ENCODE assay signal across 9 mouse cellular contexts in the genomic region with DNA sequence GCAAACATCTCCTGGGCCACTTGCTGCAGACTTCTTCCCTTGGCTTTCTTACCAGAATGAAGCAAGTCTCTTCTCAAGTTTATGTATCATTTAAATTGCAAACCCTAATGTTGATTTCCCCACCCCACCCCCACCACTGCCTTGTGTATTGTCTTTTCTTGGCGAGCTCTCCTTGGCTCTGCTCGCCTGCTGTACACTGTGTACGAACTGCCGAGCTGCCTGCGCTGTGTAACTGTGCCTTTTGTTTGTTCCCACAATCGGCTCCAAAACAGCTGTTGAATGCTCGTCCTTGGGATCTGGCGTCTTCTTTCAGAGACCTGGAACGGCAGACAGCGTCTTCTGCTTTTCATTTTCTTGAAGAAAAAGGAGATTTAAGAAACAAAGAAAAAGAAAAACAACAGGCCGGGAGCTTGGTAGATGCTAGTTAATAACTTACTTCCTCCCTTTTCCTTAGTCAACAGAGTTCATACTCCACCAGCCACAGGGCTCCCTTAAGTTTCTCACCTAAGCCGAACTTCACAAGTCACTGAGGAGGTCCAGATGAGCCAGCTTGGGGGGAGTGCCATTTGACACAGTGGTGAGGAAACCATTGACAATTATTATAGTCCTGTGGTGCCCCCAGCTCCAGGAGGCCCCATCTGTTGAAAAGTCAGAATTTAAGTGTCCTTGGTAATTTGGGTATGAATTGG. TPM values are rescaled to one million over a fixed set of nuclear protein-coding genes. Genes with fewer than 3 reads are reported as not detected.
DNase-seq lines count a peak whose midpoint lies in the region; ATAC-seq lines count a peak whose summit lies in the region.
"Had no signal": no experiment of that assay in that cellular context is flagged by ENCODE, and none has a peak within 500 bp of the region (broad histone marks: within the 10 kb centered on the region; RNA-seq: fewer than 3 reads in every experiment).

No protein-coding gene starts in this region.

- DNase-seq in ES-CJ7 (ENCODE audit: low read depth, low spot score) (peak; percentile 44), liver (no peak)
- DNase-seq in embryo, embryonic 10 days (ENCODE audit: low spot score): peak; percentile 20
- peak; percentile 4 to 25 for DNase-seq in lung, postnatal 4 days
- DNase-seq in cerebellum, postnatal 25 days: no peak

- peak overlapping the region; percentile 21; the same call in 1 of the 2 replicates for H3K4me2 ChIP-seq in heart, embryonic 14.5 days (ENCODE audit: low read length)
- H3K4me2 ChIP-seq in kidney, embryonic 16.5 days (replicated peaks; ENCODE audit: low read depth, low read length): peak overlapping the region; percentile 42

- no peak overlapping the region for H3K9ac ChIP-seq in heart, embryonic 14.5 days (ENCODE audit: low read length)
- peak overlapping the region; percentile 38; the same call in 1 of the 2 replicates for H3K9ac ChIP-seq in kidney, embryonic 16.5 days (replicated peaks; ENCODE audit: low read length)

- ATAC-seq in heart, embryonic 14.5 days (ENCODE audit: insufficient number of reproducible peaks, insufficient read depth, low FRiP score, low read depth): no peak
- peak; percentile 80; the same call in 1 of the 2 replicates for ATAC-seq in kidney, embryonic 16.5 days (ENCODE audit: low FRiP score, low TSS enrichment)
- no peak for ATAC-seq in granulocyte monocyte progenitor cell, adult 5-6 weeks (replicated peaks; ENCODE audit: poor library complexity, severe bottlenecking)

- H3K4me1 ChIP-seq in heart, embryonic 14.5 days (ENCODE audit: control insufficient read depth in 2 of 2, insufficient read depth in 2 of 2, low read length in 2 of 2): no peaks in the 10 kb centered on the region
- H3K4me1 ChIP-seq in kidney, embryonic 16.5 days (ENCODE audit: insufficient read depth, low read length): no peaks in the 10 kb centered on the region

- WGBS in heart, embryonic 14.5 days: 44% methylated on average over 12 of the region's 12 CpGs
- WGBS in kidney, embryonic 16.5 days: 35% methylated on average over 12 of the region's 12 CpGs

- H3K4me3 ChIP-seq in heart, embryonic 14.5 days (ENCODE audit: control insufficient read depth in 1 of 2, insufficient read depth in 1 of 2, low read depth in 1 of 2, low read length in 2 of 2): no peak overlapping the region
- peak overlapping the region; percentile 20; the same call in 1 of the 2 replicates for H3K4me3 ChIP-seq in kidney, embryonic 16.5 days (ENCODE audit: low read length)

- no peaks in the 10 kb centered on the region for H3K36me3 ChIP-seq in heart, embryonic 14.5 days (ENCODE audit: control insufficient read depth, insufficient read depth, low read length)
- H3K36me3 ChIP-seq in kidney, embryonic 16.5 days (ENCODE audit: insufficient read depth, low read length): no peaks in the 10 kb centered on the region

- H3K27me3 ChIP-seq in heart, embryonic 14.5 days (ENCODE audit: control insufficient read depth, insufficient read depth, low read length): peaks cover 32% of the 10 kb centered on the region
- peaks cover 42% of the 10 kb centered on the region; the same call in 1 of the 2 replicates for H3K27me3 ChIP-seq in kidney, embryonic 16.5 days (ENCODE audit: insufficient read depth, low read length)

- H3K9me3 ChIP-seq in heart, embryonic 14.5 days (ENCODE audit: control insufficient read depth, low read length): no peaks in the 10 kb centered on the region
- no peaks in the 10 kb centered on the region for H3K9me3 ChIP-seq in kidney, embryonic 16.5 days (ENCODE audit: low read length)

- no peak overlapping the region for H3K27ac ChIP-seq in heart, embryonic 14.5 days (replicated peaks in 1 of 2; ENCODE audit: control insufficient read depth in 1 of 2, insufficient read depth in 1 of 2, low read depth in 2 of 2, low read length in 2 of 2)
- peak overlapping the region; percentile 63; the same call in 1 of the 2 replicates for H3K27ac ChIP-seq in kidney, embryonic 16.5 days (ENCODE audit: low read length)

RNA-seq across cellular contexts. Expression of gene AU015836, which starts 44.2 kb away (rescaled TPM):
- 0.26 TPM in 1 of 2 replicates, not detected in the other for polyA plus RNA-seq in heart, embryonic 14.5 days (2014; fragmentation: Nextera tagmentation; extraction: Ambion mirVana)
- 0.12 and 0.25 TPM in 2 replicates for polyA plus RNA-seq in kidney, embryonic 16.5 days (2015; fragmentation: Nextera tagmentation; extraction: Ambion mirVana)
- not detected in 2 replicates for total RNA-seq in granulocyte monocyte progenitor cell, adult 5-6 weeks (2014; fragmentation: Nextera tagmentation)
- total RNA-seq in granulocyte monocyte progenitor cell, adult 5-6 weeks (2017): not detected in 2 replicates
- total RNA-seq: hematopoietic stem cell, adult 5-6 weeks had no signal

Comparison
In these comparisons a context has a peak if more than half of its experiments do, and no peak if none do; other contexts are left out.
1. DNase-seq: peak in ES-CJ7 (single experiment), embryo, embryonic 10 days (single experiment) and lung, postnatal 4 days (2 of 2); none in liver (single experiment) and cerebellum, postnatal 25 days (0 of 2).